Mouse (Mus musculus) stomach, embryonic 15.5 days (tissue): Measurements from ENCODE around the gene Clip2. TPM values are rescaled to one million over a fixed set of nuclear protein-coding genes. Genes with fewer than 3 reads are reported as not detected.

Experiments used
- ATAC-seq: fragments of 200-750 bp; cut with Nextera tagmentation; 2 replicates; pipeline ENCODE4 v1.8.0; 2017; ENCODE audit warnings: low read depth, moderate number of reproducible peaks, moderate TSS enrichment; ENCODE audit not compliant: insufficient read depth, low FRiP score
- H3K27ac ChIP-seq: fragments of 300-500 bp; sonication (generic); 2 replicates; pipeline ENCODE4 v1.5.1; 2015; ENCODE audit warnings: mild to moderate bottlenecking, inconsistent platforms
- H3K27me3 ChIP-seq: fragments of 300-500 bp; sonication (generic); replicated peaks from 2 replicates; pipeline ENCODE4 v1.6.1; 2015; ENCODE audit warnings: inconsistent platforms
- H3K36me3 ChIP-seq: fragments of 300-500 bp; sonication (generic); 2 replicates; pipeline ENCODE4 v1.6.1; 2015; ENCODE audit warnings: inconsistent platforms
- H3K4me1 ChIP-seq: fragments of 300-500 bp; sonication (generic); 2 replicates; pipeline ENCODE4 v1.6.1; 2015; ENCODE audit warnings: inconsistent platforms
- H3K4me2 ChIP-seq: fragments of 300-500 bp; sonication (generic); 2 replicates; pipeline ENCODE4 v1.6.1; 2015; ENCODE audit warnings: mild to moderate bottlenecking, inconsistent platforms
- H3K4me3 ChIP-seq: fragments of 300-500 bp; sonication (generic); replicated peaks from 2 replicates; pipeline ENCODE4 v1.5.1; 2015; ENCODE audit warnings: inconsistent platforms
- H3K9ac ChIP-seq: fragments of 300-500 bp; sonication (generic); 2 replicates; pipeline ENCODE4 v1.6.1; 2015; ENCODE audit warnings: inconsistent platforms
- H3K9me3 ChIP-seq: fragments of 300-500 bp; sonication (generic); 2 replicates; pipeline ENCODE4 v1.6.1; 2016; ENCODE audit warnings: inconsistent platforms
- WGBS: fragments of 180-500 bp; shearing (Covaris S2); methylation state at CpG from one replicate; pipeline ENCODE4 v1.1.7; 2015; 5-methylcytosine and 5-hydroxymethylcytosine counted together
- polyA plus RNA-seq: library from polyadenylated mRNA; unstranded; fragments of >200 nt; fragmentation: Nextera tagmentation; extraction: Ambion mirVana; gene quantifications from 2 replicates; pipeline ENCODE4 v1.2.1, GENCODE M21; 2015

Gene Clip2
- polyA plus RNA-seq, 1 experiment from 2014 or later: 2.9 TPM

GRCm38 (mm10) chr5:134577534-134577933 is 25.3 kb upstream of the Clip2 start:
- no peak overlapping the region for H3K9ac ChIP-seq
- H3K36me3 ChIP-seq: no peaks in the 10 kb centered on the region
- 74% methylated on average over 7 of the region's 7 CpGs for WGBS
- H3K4me1 ChIP-seq: peaks cover 2% of the 10 kb centered on the region; the same call in 1 of the 2 replicates
- ATAC-seq: no peak
- H3K27ac ChIP-seq: no peak overlapping the region
- H3K4me2 ChIP-seq: no peak overlapping the region
- no peaks in the 10 kb centered on the region for H3K27me3 ChIP-seq
- no peak overlapping the region for H3K4me3 ChIP-seq
- no peaks in the 10 kb centered on the region for H3K9me3 ChIP-seq

GRCm38 (mm10) chr5:134576517-134577220 is 24.4 kb upstream of the Clip2 start:
- H3K27me3 ChIP-seq: no peaks in the 10 kb centered on the region

GRCm38 (mm10) chr5:134575833-134576232 is 23.6 kb upstream of the Clip2 start:
- Histone ChIP-seq H3K36me3 (no peaks in the 10 kb centered on the region), H3K9ac (no peak overlapping the region), H3K27me3 (no peaks in the 10 kb centered on the region), H3K4me3 (no peak overlapping the region), H3K4me1 (peaks cover 10% of the 10 kb centered on the region; the same call in 1 of the 2 replicates), H3K9me3 (no peaks in the 10 kb centered on the region), H3K27ac (no peak overlapping the region), H3K4me2 (no peak overlapping the region)
- WGBS: 94% methylated on average over 5 of the region's 5 CpGs
- ATAC-seq: no peak

More at GRCm38 (mm10) chr5:134576517-134577220, 24.4 kb upstream of the Clip2 start:
- H3K4me3 ChIP-seq: no peak overlapping the region
- no peak overlapping the region for H3K27ac ChIP-seq
- no peaks in the 10 kb centered on the region for H3K9me3 ChIP-seq
- ATAC-seq: no peak
- no peaks in the 10 kb centered on the region for H3K36me3 ChIP-seq
- no peak overlapping the region for H3K9ac ChIP-seq
- H3K4me1 ChIP-seq: peaks cover 10% of the 10 kb centered on the region; the same call in 1 of the 2 replicates
- 67% methylated on average over 14 of the region's 14 CpGs for WGBS
- no peak overlapping the region for H3K4me2 ChIP-seq

GRCm38 (mm10) chr5:134572508-134573214 is 20.4 kb upstream of the Clip2 start:
- Histone ChIP-seq H3K4me1 (peaks cover 19% of the 10 kb centered on the region; the same call in 1 of the 2 replicates), H3K4me3 (peak overlapping the region; percentile 53), H3K9me3 (no peaks in the 10 kb centered on the region), H3K9ac (peak overlapping the region; percentile 23; the same call in 1 of the 2 replicates), H3K4me2 (peak overlapping the region; percentile 88), H3K36me3 (no peaks in the 10 kb centered on the region), H3K27me3 (no peaks in the 10 kb centered on the region), H3K27ac (peak overlapping the region; percentile 88)
- 31% methylated on average over 10 of the region's 10 CpGs for WGBS
- ATAC-seq: no peak

- H3K9ac ChIP-seq: peak overlapping the region; percentile 23; the same call in 1 of the 2 replicates
- H3K4me2 ChIP-seq: peak overlapping the region; percentile 88
- peaks cover 19% of the 10 kb centered on the region; the same call in 1 of the 2 replicates for H3K4me1 ChIP-seq
- no peaks in the 10 kb centered on the region for H3K27me3 ChIP-seq
- peak overlapping the region; percentile 53 for H3K4me3 ChIP-seq
- peak; percentile 51; the same call in 1 of the 2 replicates for ATAC-seq
- WGBS: under 1% methylated on average over 23 of the region's 23 CpGs
- H3K36me3 ChIP-seq: no peaks in the 10 kb centered on the region
- no peaks in the 10 kb centered on the region for H3K9me3 ChIP-seq
- H3K27ac ChIP-seq: peak overlapping the region; percentile 88
These were observed 19.7 kb upstream of the Clip2 start for GRCm38 (mm10) chr5:134571730-134572507.

- Histone ChIP-seq H3K4me2 (no peak overlapping the region), H3K4me1 (peaks cover 19% of the 10 kb centered on the region; the same call in 1 of the 2 replicates), H3K36me3 (no peaks in the 10 kb centered on the region), H3K27ac (peak overlapping the region; percentile 81), H3K9me3 (no peaks in the 10 kb centered on the region), H3K9ac (no peak overlapping the region), H3K27me3 (no peaks in the 10 kb centered on the region), H3K4me3 (no peak overlapping the region)
- ATAC-seq: peak; percentile 24; the same call in 1 of the 2 replicates
- 45% methylated on average over 8 of the region's 8 CpGs for WGBS
These were observed 16.8 kb upstream of the Clip2 start for GRCm38 (mm10) chr5:134568964-134569491.

- H3K9ac ChIP-seq: no peak overlapping the region
- peaks cover 19% of the 10 kb centered on the region; the same call in 1 of the 2 replicates for H3K4me1 ChIP-seq
These were observed 15.8 kb upstream of the Clip2 start for GRCm38 (mm10) chr5:134568030-134568429.

GRCm38 (mm10) chr5:134567445-134567844 is 15.2 kb upstream of the Clip2 start:
- Histone ChIP-seq H3K36me3 (no peaks in the 10 kb centered on the region), H3K4me3 (no peak overlapping the region), H3K27me3 (no peaks in the 10 kb centered on the region), H3K27ac (no peak overlapping the region), H3K9me3 (no peaks in the 10 kb centered on the region), H3K4me1 (peaks cover 16% of the 10 kb centered on the region; the same call in 1 of the 2 replicates), H3K4me2 (no peak overlapping the region), H3K9ac (no peak overlapping the region)
- 80% methylated on average over 4 of the region's 4 CpGs for WGBS
- ATAC-seq: no peak

More at GRCm38 (mm10) chr5:134568030-134568429, 15.8 kb upstream of the Clip2 start:
- Histone ChIP-seq H3K36me3 (no peaks in the 10 kb centered on the region), H3K27me3 (no peaks in the 10 kb centered on the region), H3K4me3 (no peak overlapping the region), H3K27ac (peak overlapping the region; percentile 81; the same call in 1 of the 2 replicates), H3K4me2 (no peak overlapping the region), H3K9me3 (no peaks in the 10 kb centered on the region)
- ATAC-seq: no peak
- 72% methylated on average over 3 of the region's 3 CpGs for whole genome bisulfite sequencing

GRCm38 (mm10) chr5:134565696-134566095 is 13.5 kb upstream of the Clip2 start:
- H3K9ac ChIP-seq: no peak overlapping the region
- ATAC-seq: no peak

GRCm38 (mm10) chr5:134564272-134564671 is 12.0 kb upstream of the Clip2 start:
- H3K27ac ChIP-seq: no peak overlapping the region
- no peak overlapping the region for H3K4me3 ChIP-seq
- 97% methylated on average over 2 of the region's 2 CpGs for WGBS
- H3K4me2 ChIP-seq: no peak overlapping the region
- H3K36me3 ChIP-seq: no peaks in the 10 kb centered on the region
- H3K9ac ChIP-seq: no peak overlapping the region
- H3K4me1 ChIP-seq: 0 out of 2 replicates have a peak, but pooled peaks cover 8% of the 10 kb centered on the region
- no peaks in the 10 kb centered on the region for H3K27me3 ChIP-seq
- H3K9me3 ChIP-seq: no peaks in the 10 kb centered on the region
- no peak for ATAC-seq

More at GRCm38 (mm10) chr5:134565696-134566095, 13.5 kb upstream of the Clip2 start:
- Histone ChIP-seq H3K27me3 (no peaks in the 10 kb centered on the region), H3K4me1 (0 out of 2 replicates have a peak, but pooled peaks cover 8% of the 10 kb centered on the region), H3K27ac (no peak overlapping the region), H3K4me2 (no peak overlapping the region), H3K4me3 (no peak overlapping the region), H3K36me3 (no peaks in the 10 kb centered on the region), H3K9me3 (no peaks in the 10 kb centered on the region)
- WGBS: 88% methylated on average over 6 of the region's 6 CpGs

- Histone ChIP-seq H3K36me3 (no peaks in the 10 kb centered on the region), H3K9ac (no peak overlapping the region), H3K4me1 (peaks cover 5% of the 10 kb centered on the region), H3K4me2 (no peak overlapping the region), H3K27ac (no peak overlapping the region), H3K9me3 (no peaks in the 10 kb centered on the region), H3K27me3 (no peaks in the 10 kb centered on the region), H3K4me3 (no peak overlapping the region)
- WGBS: 71% methylated on average over 16 of the region's 16 CpGs
- ATAC-seq: no peak
These were observed 8.4 kb upstream of the Clip2 start for GRCm38 (mm10) chr5:134560450-134561171.
